Mouse (Mus musculus) lung, postnatal 0 days (tissue): ENCODE results near the gene Hhat.

Source experiments
- CTCF ChIP-seq: IDR thresholded peaks from 2 replicates; pipeline ENCODE4 v1.5.1; 2016; ENCODE audit warnings: antibody characterized with exemption, mild to moderate bottlenecking
- EP300 ChIP-seq: IDR thresholded peaks from 2 replicates; pipeline ENCODE4 v1.6.1; 2016; ENCODE audit warnings: antibody characterized with exemption, mild to moderate bottlenecking, control low read depth

DNA sequence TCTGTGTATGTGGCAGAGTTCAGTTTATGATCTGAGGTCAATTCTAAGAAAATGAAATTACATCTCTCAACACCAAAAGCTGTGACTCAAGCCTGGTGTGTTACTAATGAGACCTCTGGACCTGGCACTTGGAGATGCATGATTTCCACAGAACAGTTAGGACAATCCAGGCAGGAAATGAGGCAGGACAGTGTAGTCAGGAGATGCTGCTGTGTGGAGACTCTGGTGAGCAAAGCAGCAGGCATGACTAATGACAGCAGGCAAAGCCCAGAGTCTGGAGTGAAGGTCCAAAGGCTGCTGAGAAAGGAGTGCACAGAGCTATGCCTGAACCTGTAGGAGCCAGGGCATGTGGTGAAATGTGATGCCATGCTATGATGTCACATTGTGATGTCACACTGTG is 10.2 kb upstream of the Hhat start:
- no peak for TF ChIP-seq CTCF
- TF ChIP-seq EP300 = no peak
